Comparison of ENCODE assay signal across 8 mouse cellular contexts in genomic region chr3:55571552-55572296, GRCm38 (mm10).
DNase-seq lines count a peak whose midpoint lies in the region; ATAC-seq and TF ChIP-seq lines count a peak whose summit lies in the region.

No protein-coding gene starts in this region.

- WGBS in midbrain, embryonic 12.5 days, result 39% methylated on average over 11 of the region's 11 CpGs
- WGBS in kidney, embryonic 15.5 days, result 58% methylated on average over 11 of the region's 11 CpGs

- peak; percentile 47 for ATAC-seq in midbrain, embryonic 12.5 days (ENCODE audit: low FRiP score, low read depth)
- no peak for ATAC-seq in kidney, embryonic 15.5 days (replicated peaks; ENCODE audit: low FRiP score)

- no peak overlapping the region for H3K4me2 ChIP-seq in midbrain, embryonic 12.5 days (replicated peaks)
- H3K4me2 ChIP-seq in kidney, embryonic 15.5 days, result no peak overlapping the region

- DNase-seq in layer of hippocampus, adult 11-12 months (ENCODE audit: low spot score), result peak; percentile 32
- no peak for DNase-seq in layer of hippocampus, postnatal 25 days (ENCODE audit: extremely low spot score in 1 of 2, low spot score in 1 of 2)
- peak; percentile 79 for DNase-seq in brain, embryonic 14.5 days (ENCODE audit: low read depth)
- peak; percentile 14 to 26 for DNase-seq in heart, postnatal 10 days
- DNase-seq in thymus, adult 18-20 months, result no peak
- DNase-seq in kidney, postnatal 10 days, result no peak

- intact Hi-C loops in heart, postnatal 10 days (cut with DNase I), result no loop called here

- peak overlapping the region; percentile 72 for H3K27ac ChIP-seq in midbrain, embryonic 12.5 days (replicated peaks)
- no peak overlapping the region for H3K27ac ChIP-seq in kidney, embryonic 15.5 days

- TF ChIP-seq CTCF in brain, embryonic 14.5 days (IDR thresholded peaks at IDR 0.05; ENCODE audit: borderline replicate concordance, extremely low read depth, insufficient read depth, insufficient read length), result no peak

- H3K36me3 ChIP-seq in midbrain, embryonic 12.5 days, result no peaks in the 10 kb centered on the region
- no peaks in the 10 kb centered on the region for H3K36me3 ChIP-seq in kidney, embryonic 15.5 days

- H3K4me3 ChIP-seq in midbrain, embryonic 12.5 days, result no peak overlapping the region
- H3K4me3 ChIP-seq in kidney, embryonic 15.5 days (replicated peaks), result no peak overlapping the region

- peaks cover 16% of the 10 kb centered on the region for H3K4me1 ChIP-seq in midbrain, embryonic 12.5 days
- H3K4me1 ChIP-seq in kidney, embryonic 15.5 days, result no peaks in the 10 kb centered on the region

- H3K27me3 ChIP-seq in midbrain, embryonic 12.5 days, result no peaks in the 10 kb centered on the region
- H3K27me3 ChIP-seq in kidney, embryonic 15.5 days, result no peaks in the 10 kb centered on the region

- no peak for TF ChIP-seq POLR2A in brain, embryonic 14.5 days (IDR thresholded peaks at IDR 0.05; ENCODE audit: borderline replicate concordance, extremely low read depth, insufficient read depth, insufficient read length, poor library complexity, severe bottlenecking)

- no peak overlapping the region for H3K9ac ChIP-seq in midbrain, embryonic 12.5 days (replicated peaks)
- no peak overlapping the region for H3K9ac ChIP-seq in kidney, embryonic 15.5 days

- H3K9me3 ChIP-seq in midbrain, embryonic 12.5 days, result no peaks in the 10 kb centered on the region
- H3K9me3 ChIP-seq in kidney, embryonic 15.5 days (replicated peaks), result no peaks in the 10 kb centered on the region

Comparison
In these comparisons a context has a peak if more than half of its experiments do, and no peak if none do; other contexts are left out.
1. DNase-seq: peak in layer of hippocampus, adult 11-12 months (single experiment), brain, embryonic 14.5 days (single experiment) and heart, postnatal 10 days (2 of 2); none in layer of hippocampus, postnatal 25 days (0 of 2), thymus, adult 18-20 months (0 of 2) and kidney, postnatal 10 days (single experiment).